Mouse (Mus musculus) ES-E14 (cell line): Measurements from ENCODE around the gene Tmem185b. TPM values are rescaled to one million over a fixed set of nuclear protein-coding genes. Genes with fewer than 3 reads are reported as not detected.

Experiments used
- DNase-seq: peaks from one replicate; pipeline ENCODE4 v3.0.0-alpha.2; 2013; ENCODE audit warnings: low read depth, low spot score
- H3K27ac ChIP-seq: 2 replicates; pipeline ENCODE4 v1.5.1; 2012; ENCODE audit warnings: low read depth, mild to moderate bottlenecking, low read length, moderate library complexity, mixed read lengths; ENCODE audit not compliant: poor library complexity, insufficient read depth, severe bottlenecking
- H3K36me3 ChIP-seq: 2 replicates; pipeline ENCODE4 v1.6.1; 2012; ENCODE audit warnings: mild to moderate bottlenecking, low read length, moderate library complexity, mixed read lengths; ENCODE audit not compliant: control insufficient read depth, poor library complexity, insufficient read depth, severe bottlenecking
- H3K4me1 ChIP-seq, 2 experiments: fragments of 150-350 bp in 1 of 2; sonication (generic) in 1 of 2; 2 replicates each; pipeline ENCODE4 v1.6.1; 2012; ENCODE audit warnings: low read length in 2 of 2, mild to moderate bottlenecking in 1 of 2, mixed read lengths in 1 of 2; ENCODE audit not compliant: control insufficient read depth in 2 of 2, insufficient read depth in 2 of 2, poor library complexity in 1 of 2
- H3K4me3 ChIP-seq, 2 experiments: fragments of 150-350 bp in 1 of 2; sonication (generic) in 1 of 2; 2 replicates each; pipeline ENCODE4 v1.5.1; 2012; ENCODE audit warnings: low read length in 2 of 2, low read depth in 1 of 2, mild to moderate bottlenecking in 1 of 2, mixed read lengths in 1 of 2; ENCODE audit not compliant: insufficient read depth in 1 of 2, poor library complexity in 1 of 2, severe bottlenecking in 1 of 2
- H3K9ac ChIP-seq: 2 replicates; pipeline ENCODE4 v1.6.1; 2012; ENCODE audit warnings: low read depth, mild to moderate bottlenecking, low read length, mixed read lengths; ENCODE audit not compliant: poor library complexity, insufficient read depth, severe bottlenecking
- H3K9me3 ChIP-seq: fragments of 150-350 bp; sonication (generic); 2 replicates; pipeline ENCODE4 v1.6.1; 2012; ENCODE audit warnings: low read depth, mild to moderate bottlenecking, low read length; ENCODE audit not compliant: control insufficient read depth, insufficient read depth
- CHD2 ChIP-seq: IDR thresholded peaks from 2 replicates; pipeline ENCODE4 v1.6.1; 2014; ENCODE audit warnings: mild to moderate bottlenecking, low read depth, low read length, inconsistent platforms
- HCFC1 ChIP-seq: IDR thresholded peaks from 2 replicates; pipeline ENCODE4 v1.6.1; 2012; ENCODE audit warnings: low read length, inconsistent platforms, borderline replicate concordance; ENCODE audit not compliant: insufficient read depth
- MAFK ChIP-seq: IDR thresholded peaks from 2 replicates; pipeline ENCODE4 v1.6.1; 2014; ENCODE audit warnings: mild to moderate bottlenecking, low read depth, low read length, inconsistent platforms; ENCODE audit not compliant: insufficient read depth
- ZC3H11A ChIP-seq: IDR thresholded peaks from 2 replicates; pipeline ENCODE4 v1.6.1; 2012; ENCODE audit warnings: low read depth, mild to moderate bottlenecking, inconsistent platforms, low read length, borderline replicate concordance
- ZNF384 ChIP-seq: IDR thresholded peaks from 2 replicates; pipeline ENCODE4 v1.6.1; 2012; ENCODE audit warnings: low read depth, low read length, inconsistent platforms
- in situ Hi-C, 2 experiments: fragments of 600-800 bp; cut with MboI; formaldehyde crosslinking; loops; one replicate each; pipeline ENCODE4 v1.15.1; 2025; ENCODE audit warnings: low sequenced_read_pairs in 2 of 2, inconsistent platforms in 1 of 2; ENCODE audit not compliant: unreplicated experiment in 2 of 2
- total RNA-seq: library from RNA; depleted of rRNA; stranded (reverse); fragments of 300-350 nt; gene quantifications from 2 replicates; pipeline ENCODE4 v1.2.3, GENCODE M21; 2012

The Tmem185b gene
- total RNA-seq, 1 experiment, result 27.0 TPM

- H3K27ac ChIP-seq, result no peak overlapping the region
- no peak overlapping the region for H3K4me3 ChIP-seq
- in situ Hi-C loops, result loop anchor here in 1 of 2 experiments (10.0 kb wide), 1 partner anchor 393 kb away; no protein-coding TSS in a partner anchor
Measured at GRCm38 (mm10) chr1:119487917-119488590, 37.9 kb upstream of the Tmem185b start.

DNA sequence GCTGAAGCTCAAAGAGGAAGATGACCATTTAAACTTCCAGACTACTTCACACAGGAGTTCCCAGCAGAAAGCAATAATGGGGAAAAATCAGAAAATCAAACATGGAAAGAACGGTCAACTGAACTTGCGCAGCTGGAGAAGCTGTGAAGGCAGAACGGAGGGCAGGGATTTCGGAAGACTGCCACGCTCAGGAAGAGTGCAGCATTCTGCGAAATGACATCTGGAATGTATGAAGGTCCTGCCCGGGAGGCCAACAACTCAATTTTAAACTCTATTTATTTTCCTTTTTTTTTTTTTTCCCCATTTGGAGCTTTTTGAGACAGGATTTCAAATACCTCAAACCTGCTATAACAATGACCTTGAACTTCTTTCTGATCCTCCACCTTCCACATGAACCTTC, 35.2 kb upstream of the Tmem185b start:
- TF ChIP-seq CHD2 (no peak), ZC3H11A (no peak), HCFC1 (no peak), ZNF384 (no peak), MAFK (no peak)
- Histone ChIP-seq H3K36me3 (no peaks in the 10 kb centered on the region), H3K27ac (no peak overlapping the region), H3K9ac (no peak overlapping the region), H3K4me3 (no peak overlapping the region), H3K4me1 (peaks cover 3 to 36% of the 10 kb centered on the region in 2 experiments; a peak in 3 of 4 replicates), H3K9me3 (no peaks in the 10 kb centered on the region)
- no peak for DNase-seq
- in situ Hi-C loops, result no loop called here

More at GRCm38 (mm10) chr1:119487917-119488590, 37.9 kb upstream of the Tmem185b start:
- H3K36me3 ChIP-seq, result no peaks in the 10 kb centered on the region
- no peaks in the 10 kb centered on the region for H3K9me3 ChIP-seq
- DNase-seq, result no peak
- no peak for TF ChIP-seq ZNF384
- peaks cover 3 to 30% of the 10 kb centered on the region in 2 experiments; a peak in 3 of 4 replicates for H3K4me1 ChIP-seq
- no peak overlapping the region for H3K9ac ChIP-seq

DNA sequence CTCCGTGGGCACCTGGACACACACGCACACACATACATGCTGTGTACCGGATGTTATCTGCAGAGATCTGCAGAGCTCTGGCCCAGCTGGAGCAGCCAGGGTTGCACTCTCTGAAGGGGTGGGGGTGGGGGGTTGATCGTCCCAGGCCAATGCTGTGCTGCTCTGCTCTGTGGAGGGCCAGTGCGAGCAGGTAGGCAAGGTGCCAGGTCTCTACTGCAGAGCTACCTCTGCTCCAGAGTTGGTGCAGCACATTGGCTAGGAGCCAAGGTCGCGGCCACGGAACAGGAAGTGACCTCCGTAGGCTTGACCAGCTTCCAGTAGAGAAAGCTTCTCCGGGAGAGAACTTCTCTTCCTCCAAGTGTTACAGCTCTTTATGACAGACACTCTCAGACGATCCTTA, 33.9 kb upstream of the Tmem185b start:
- Histone ChIP-seq H3K9me3 (no peaks in the 10 kb centered on the region), H3K4me3 (no peak overlapping the region), H3K27ac (no peak overlapping the region; the same call in 1 of the 2 replicates), H3K36me3 (no peaks in the 10 kb centered on the region), H3K9ac (peak overlapping the region; percentile 21; the same call in 1 of the 2 replicates), H3K4me1 (peaks cover 2 to 37% of the 10 kb centered on the region in 2 experiments; a peak in 3 of 4 replicates)
- TF ChIP-seq HCFC1, result no peak
- TF ChIP-seq ZNF384, result no peak
- TF ChIP-seq CHD2, result no peak
- TF ChIP-seq MAFK, result no peak
- no peak for TF ChIP-seq ZC3H11A
- no peak for DNase-seq
- in situ Hi-C loops, result no loop called here

- Histone ChIP-seq H3K4me3 (no peak overlapping the region), H3K9ac (no peak overlapping the region), H3K4me1 (peaks cover 2 to 36% of the 10 kb centered on the region in 2 experiments; a peak in 3 of 4 replicates), H3K27ac (no peak overlapping the region; the same call in 1 of the 2 replicates), H3K9me3 (no peaks in the 10 kb centered on the region), H3K36me3 (no peaks in the 10 kb centered on the region)
- in situ Hi-C loops, result no loop called here
- DNase-seq, result no peak
- no peak for TF ChIP-seq ZC3H11A
- TF ChIP-seq HCFC1, result no peak
- TF ChIP-seq ZNF384, result no peak
- TF ChIP-seq MAFK, result no peak
- TF ChIP-seq CHD2, result no peak
Measured at GRCm38 (mm10) chr1:119492505-119492904, 33.5 kb upstream of the Tmem185b start.
